Mouse (Mus musculus): ENCODE results near the gene Ctnnb1. TPM values are rescaled to one million over a fixed set of nuclear protein-coding genes. Genes with fewer than 3 reads are reported as not detected.

Ctnnb1 gene
- polyA plus RNA-seq (2015; fragmentation: Nextera tagmentation; extraction: Ambion mirVana) = 645 and 673 TPM in 2 replicates

GRCm38 (mm10) chr9:120929081-120929480 lies at the start of gene Ctnnb1:
Ctnnb1 (plus strand) TSS chr9:120929216.
- no peak for ATAC-seq
- Histone ChIP-seq H3K9ac (no peak within 1 kb of the TSS), H3K27ac (peak within 1 kb of the TSS; percentile 45), H3K9me3 (replicated peaks) (no peaks in the 10 kb centered on the region), H3K36me3 (ENCODE audit: poor library complexity, severe bottlenecking) (no peaks in the 10 kb centered on the region), H3K27me3 (no peaks in the 10 kb centered on the region), H3K4me2 (peak within 1 kb of the TSS; percentile 28), H3K4me1 (peaks cover 31% of the 10 kb centered on the region), H3K4me3 (no peak within 1 kb of the TSS)
- 35% methylated on average over 11 of the region's 11 CpGs for WGBS

- Histone ChIP-seq H3K27me3 (no peaks in the 10 kb centered on the region), H3K4me2 (no peak overlapping the region), H3K9me3 (replicated peaks) (0 out of 2 replicates have a peak, but pooled peaks cover 4% of the 10 kb centered on the region), H3K27ac (no peak overlapping the region), H3K9ac (no peak overlapping the region), H3K36me3 (ENCODE audit: poor library complexity, severe bottlenecking) (no peaks in the 10 kb centered on the region), H3K4me1 (peaks cover 20% of the 10 kb centered on the region), H3K4me3 (no peak overlapping the region)
- ATAC-seq = no peak
- WGBS = 87% methylated on average over 9 of the region's 9 CpGs
Measured at GRCm38 (mm10) chr9:120880286-120880685, 48.7 kb upstream of the Ctnnb1 start.

- ATAC-seq = no peak
- no peak overlapping the region for H3K4me3 ChIP-seq
- no peaks in the 10 kb centered on the region for H3K9me3 ChIP-seq (replicated peaks)
- 95% methylated on average over 15 of the region's 15 CpGs for WGBS
- no peak overlapping the region for H3K27ac ChIP-seq
- H3K27me3 ChIP-seq = no peaks in the 10 kb centered on the region
- no peak overlapping the region for H3K4me2 ChIP-seq
- peaks cover 22% of the 10 kb centered on the region for H3K4me1 ChIP-seq
- no peak overlapping the region for H3K9ac ChIP-seq
- H3K36me3 ChIP-seq (ENCODE audit: poor library complexity, severe bottlenecking) = no peaks in the 10 kb centered on the region
Measured at GRCm38 (mm10) chr9:120881121-120881520, 47.9 kb upstream of the Ctnnb1 start.

GRCm38 (mm10) chr9:120881839-120882238 lies 47.2 kb upstream of the Ctnnb1 start:
- no peak overlapping the region for H3K9ac ChIP-seq
- peaks cover 16% of the 10 kb centered on the region for H3K4me1 ChIP-seq
- H3K4me3 ChIP-seq = no peak overlapping the region
- H3K4me2 ChIP-seq = no peak overlapping the region
- no peak for ATAC-seq
- WGBS = 82% methylated on average over 4 of the region's 4 CpGs
- no peaks in the 10 kb centered on the region for H3K36me3 ChIP-seq (ENCODE audit: poor library complexity, severe bottlenecking)
- H3K27ac ChIP-seq = no peak overlapping the region
- no peaks in the 10 kb centered on the region for H3K27me3 ChIP-seq
- no peaks in the 10 kb centered on the region for H3K9me3 ChIP-seq (replicated peaks)

GRCm38 (mm10) chr9:120884726-120885125 lies 44.3 kb upstream of the Ctnnb1 start:
- H3K27ac ChIP-seq = peak overlapping the region; percentile 59
- WGBS = 59% methylated on average over 10 of the region's 10 CpGs
- peak; percentile 68; the same call in 1 of the 2 replicates for ATAC-seq

GRCm38 (mm10) chr9:120887631-120888030 lies 41.4 kb upstream of the Ctnnb1 start:
- H3K36me3 ChIP-seq (ENCODE audit: poor library complexity, severe bottlenecking) = no peaks in the 10 kb centered on the region
- no peak for ATAC-seq
- no peaks in the 10 kb centered on the region for H3K27me3 ChIP-seq
- 92% methylated on average over 2 of the region's 2 CpGs for WGBS
- no peak overlapping the region for H3K4me3 ChIP-seq
- H3K9me3 ChIP-seq (replicated peaks) = no peaks in the 10 kb centered on the region
- H3K4me2 ChIP-seq = no peak overlapping the region
- H3K9ac ChIP-seq = no peak overlapping the region
- H3K4me1 ChIP-seq = peaks cover 13% of the 10 kb centered on the region
- H3K27ac ChIP-seq = no peak overlapping the region

More at GRCm38 (mm10) chr9:120884726-120885125, 44.3 kb upstream of the Ctnnb1 start:
- Histone ChIP-seq H3K27me3 (no peaks in the 10 kb centered on the region), H3K4me3 (no peak overlapping the region), H3K4me2 (no peak overlapping the region), H3K36me3 (ENCODE audit: poor library complexity, severe bottlenecking) (no peaks in the 10 kb centered on the region), H3K9me3 (replicated peaks) (no peaks in the 10 kb centered on the region), H3K9ac (no peak overlapping the region), H3K4me1 (peaks cover 13% of the 10 kb centered on the region)

- Histone ChIP-seq H3K4me1 (no peaks in the 10 kb centered on the region), H3K9me3 (replicated peaks) (no peaks in the 10 kb centered on the region), H3K4me2 (no peak overlapping the region), H3K9ac (no peak overlapping the region), H3K27ac (no peak overlapping the region), H3K27me3 (no peaks in the 10 kb centered on the region), H3K4me3 (no peak overlapping the region), H3K36me3 (ENCODE audit: poor library complexity, severe bottlenecking) (no peaks in the 10 kb centered on the region)
- WGBS = 93% methylated on average over 11 of the region's 11 CpGs
- no peak for ATAC-seq
Measured at GRCm38 (mm10) chr9:120893435-120893834, 35.6 kb upstream of the Ctnnb1 start.

- no peaks in the 10 kb centered on the region for H3K9me3 ChIP-seq (replicated peaks)
- H3K27ac ChIP-seq = no peak overlapping the region
- no peak for ATAC-seq
- no peaks in the 10 kb centered on the region for H3K36me3 ChIP-seq (ENCODE audit: poor library complexity, severe bottlenecking)
- no peaks in the 10 kb centered on the region for H3K4me1 ChIP-seq
- 76% methylated on average over 10 of the region's 10 CpGs for WGBS
- no peak overlapping the region for H3K4me2 ChIP-seq
- no peaks in the 10 kb centered on the region for H3K27me3 ChIP-seq
- no peak overlapping the region for H3K9ac ChIP-seq
- H3K4me3 ChIP-seq = no peak overlapping the region
Measured at GRCm38 (mm10) chr9:120893971-120894370, 35.0 kb upstream of the Ctnnb1 start.

GRCm38 (mm10) chr9:120894376-120894775 lies 34.6 kb upstream of the Ctnnb1 start:
- Histone ChIP-seq H3K27ac (no peak overlapping the region), H3K4me3 (no peak overlapping the region), H3K9ac (no peak overlapping the region), H3K4me2 (no peak overlapping the region), H3K4me1 (no peaks in the 10 kb centered on the region), H3K36me3 (ENCODE audit: poor library complexity, severe bottlenecking) (no peaks in the 10 kb centered on the region), H3K9me3 (replicated peaks) (no peaks in the 10 kb centered on the region), H3K27me3 (no peaks in the 10 kb centered on the region)
- no peak for ATAC-seq
- WGBS = 95% methylated on average over 9 of the region's 9 CpGs

- Histone ChIP-seq H3K27ac (no peak overlapping the region), H3K4me3 (no peak overlapping the region), H3K36me3 (ENCODE audit: poor library complexity, severe bottlenecking) (no peaks in the 10 kb centered on the region), H3K27me3 (no peaks in the 10 kb centered on the region), H3K9ac (no peak overlapping the region), H3K9me3 (replicated peaks) (no peaks in the 10 kb centered on the region), H3K4me1 (no peaks in the 10 kb centered on the region), H3K4me2 (no peak overlapping the region)
- WGBS = 53% methylated on average over 5 of the region's 5 CpGs
- no peak for ATAC-seq
Measured at GRCm38 (mm10) chr9:120896502-120896901, 32.5 kb upstream of the Ctnnb1 start.

GRCm38 (mm10) chr9:120897269-120897668 lies 31.7 kb upstream of the Ctnnb1 start:
- no peaks in the 10 kb centered on the region for H3K36me3 ChIP-seq (ENCODE audit: poor library complexity, severe bottlenecking)
- H3K9ac ChIP-seq = no peak overlapping the region
- no peak overlapping the region for H3K27ac ChIP-seq
- no peak for ATAC-seq
- H3K9me3 ChIP-seq (replicated peaks) = no peaks in the 10 kb centered on the region
- WGBS = 66% methylated on average over 4 of the region's 4 CpGs
- no peaks in the 10 kb centered on the region for H3K27me3 ChIP-seq
- no peak overlapping the region for H3K4me3 ChIP-seq
- H3K4me1 ChIP-seq = no peaks in the 10 kb centered on the region
- H3K4me2 ChIP-seq = no peak overlapping the region

- H3K4me3 ChIP-seq = no peak overlapping the region
- no peaks in the 10 kb centered on the region for H3K36me3 ChIP-seq (ENCODE audit: poor library complexity, severe bottlenecking)
- H3K9ac ChIP-seq = no peak overlapping the region
- H3K27me3 ChIP-seq = no peaks in the 10 kb centered on the region
- no peak for ATAC-seq
- no peaks in the 10 kb centered on the region for H3K9me3 ChIP-seq (replicated peaks)
- H3K27ac ChIP-seq = no peak overlapping the region
- H3K4me2 ChIP-seq = no peak overlapping the region
- WGBS = 70% methylated on average over 4 of the region's 4 CpGs
- H3K4me1 ChIP-seq = no peaks in the 10 kb centered on the region
Measured at GRCm38 (mm10) chr9:120899833-120900232, 29.2 kb upstream of the Ctnnb1 start.

Measured in forebrain, embryonic 13.5 days (tissue).